Mouse (Mus musculus) ovary, adult 10 weeks (tissue): ENCODE data around the gene Gm21891. TPM values are rescaled to one million over a fixed set of nuclear protein-coding genes. Genes with fewer than 3 reads are reported as not detected.

Source experiments
- polyA plus RNA-seq: library from polyadenylated mRNA; stranded (reverse); fragments of 350-450 nt; fragmentation: Illumina TruSeq; extraction: RNeasy Lipid Tissue Mini Kit (QIAGEN cat#74804); gene quantifications from one replicate; pipeline ENCODE4 v1.2.3, GENCODE M21; 2014

Gene Gm21891
- not detected for polyA plus RNA-seq

GRCm38 (mm10) chrY:13133392-13133791 lies at the start of gene Gm21891:
Gene Gm21891 (minus strand): TSS chrY:13133492.

GRCm38 (mm10) chrY:13161668-13162067 lies 28.4 kb upstream of the Gm21891 start, which contains the start of gene Gm21425:
Gene Gm21425 (plus strand): TSS chrY:13161968.

Other genes with a start within 250 kb of the Gm21891 start
- gene Gm20807, start 90.6 kb downstream of the Gm21891 start, polyA plus RNA-seq: not detected
- gene Gm21425, start 28.5 kb upstream of the Gm21891 start, polyA plus RNA-seq: not detected
- gene Gm21828, start 90.4 kb upstream of the Gm21891 start, polyA plus RNA-seq: not detected
- not detected for gene Gm21440, start 118.9 kb upstream of the Gm21891 start, polyA plus RNA-seq
- not detected for gene Gm21454, start 119.0 kb upstream of the Gm21891 start, polyA plus RNA-seq
- gene Gm21725, start 215.6 kb upstream of the Gm21891 start, polyA plus RNA-seq: not detected